Mouse (Mus musculus) ES-Bruce4 (cell line): Measurements from ENCODE around the gene Mfsd11. TPM values are rescaled to one million over a fixed set of nuclear protein-coding genes. Genes with fewer than 3 reads are reported as not detected.
A peak's percentile ranks its signal among the peaks of the same experiment; 100 is the strongest.
"Not testable (repeated sequence)": the region's sequence is repeated elsewhere in the genome, so short reads cannot be mapped to it uniquely, and the experiment has no call there.

ENCODE experiments used
- H3K27ac ChIP-seq: 2 replicates; pipeline ENCODE4 v1.5.1; 2012; ENCODE audit warnings: low read length, inconsistent platforms; ENCODE audit not compliant: insufficient read depth
- H3K27me3 ChIP-seq: 2 replicates; pipeline ENCODE4 v1.6.1; 2012; ENCODE audit warnings: mild to moderate bottlenecking, low read length, inconsistent platforms; ENCODE audit not compliant: control insufficient read depth, poor library complexity, insufficient read depth, severe bottlenecking
- H3K36me3 ChIP-seq: 2 replicates; pipeline ENCODE4 v1.6.1; 2012; ENCODE audit warnings: inconsistent platforms, mild to moderate bottlenecking, low read length, moderate library complexity; ENCODE audit not compliant: control insufficient read depth, poor library complexity, insufficient read depth, severe bottlenecking
- H3K4me1 ChIP-seq: one replicate; pipeline ENCODE4 v1.8.1; 2011; ENCODE audit warnings: low read length; ENCODE audit not compliant: control insufficient read depth, insufficient read depth
- H3K4me3 ChIP-seq: 2 replicates; pipeline ENCODE4 v1.5.1; 2011; ENCODE audit warnings: low read depth, mild to moderate bottlenecking, low read length
- H3K9ac ChIP-seq: 2 replicates; pipeline ENCODE4 v1.6.1; 2012; ENCODE audit warnings: low read depth, mild to moderate bottlenecking, inconsistent platforms; ENCODE audit not compliant: poor library complexity, severe bottlenecking
- H3K9me3 ChIP-seq: replicated peaks from 2 replicates; pipeline ENCODE4 v1.6.1; 2012; ENCODE audit warnings: mild to moderate bottlenecking, low read length, inconsistent platforms; ENCODE audit not compliant: control insufficient read depth, poor library complexity, insufficient read depth, severe bottlenecking
- CTCF ChIP-seq: IDR thresholded peaks from one replicate; pipeline ENCODE4 v1.8.1; 2011; ENCODE audit warnings: low read depth, low read length
- EP300 ChIP-seq: IDR thresholded peaks from 2 replicates; pipeline ENCODE4 v1.6.1; 2011; ENCODE audit warnings: low read depth, low read length; ENCODE audit not compliant: insufficient read depth
- POLR2A ChIP-seq: IDR thresholded peaks from one replicate; pipeline ENCODE4 v1.8.1; 2011; ENCODE audit warnings: low read length; ENCODE audit not compliant: insufficient read depth
- polyA plus RNA-seq: library from polyadenylated mRNA; stranded (reverse); fragments of >200 nt; gene quantifications from 2 replicates; pipeline ENCODE4 v1.2.4, GENCODE M21; 2011; ENCODE audit warnings: low read depth; ENCODE audit not compliant: missing spikeins, insufficient read depth, insufficient read length

Gene Mfsd11
- polyA plus RNA-seq, 1 experiment, result 15.1 TPM

GRCm38 (mm10) chr11:116893532-116894442, 41.5 kb downstream of the Mfsd11 start:
- Histone ChIP-seq H3K27ac (peak overlapping the region; percentile 73), H3K4me3 (no peak overlapping the region), H3K36me3 (no peaks in the 10 kb centered on the region), H3K27me3 (no peaks in the 10 kb centered on the region), H3K4me1 (peaks cover 8% of the 10 kb centered on the region), H3K9me3 (no peaks in the 10 kb centered on the region), H3K9ac (no peak overlapping the region)
- TF ChIP-seq EP300 (peak; percentile 43; the same call in 1 of the 2 replicates), POLR2A (no peak), CTCF (no peak)

- H3K36me3 ChIP-seq, result no peaks in the 10 kb centered on the region
- H3K4me3 ChIP-seq, result no peak overlapping the region
- no peaks in the 10 kb centered on the region for H3K27me3 ChIP-seq
- no peak overlapping the region for H3K9ac ChIP-seq
- H3K27ac ChIP-seq, result no peak overlapping the region
- peaks cover 6% of the 10 kb centered on the region for H3K4me1 ChIP-seq
- TF ChIP-seq EP300 (no peak), POLR2A (no peak), CTCF (no peak)
- H3K9me3 ChIP-seq, result no peaks in the 10 kb centered on the region
These were observed 43.2 kb downstream of the Mfsd11 start for GRCm38 (mm10) chr11:116895402-116895801.

GRCm38 (mm10) chr11:116899247-116899646, 47.0 kb downstream of the Mfsd11 start:
- H3K9me3 ChIP-seq, result no peaks in the 10 kb centered on the region
- no peaks in the 10 kb centered on the region for H3K36me3 ChIP-seq
- TF ChIP-seq EP300 (no peak), POLR2A (no peak), CTCF (no peak)
- peaks cover 12% of the 10 kb centered on the region for H3K4me1 ChIP-seq
- H3K27me3 ChIP-seq, result no peaks in the 10 kb centered on the region
- H3K4me3 ChIP-seq, result no peak overlapping the region
- H3K27ac ChIP-seq, result no peak overlapping the region
- H3K9ac ChIP-seq, result no peak overlapping the region

GRCm38 (mm10) chr11:116902588-116902987, 50.3 kb downstream of the Mfsd11 start:
- not testable (repeated sequence) for H3K9ac ChIP-seq, H3K4me3 ChIP-seq, H3K9me3 ChIP-seq, H3K27me3 ChIP-seq, H3K36me3 ChIP-seq
- peak overlapping the region; percentile 74; the same call in 1 of the 2 replicates for H3K27ac ChIP-seq
- H3K4me1 ChIP-seq, result peaks cover 10% of the 10 kb centered on the region

GRCm38 (mm10) chr11:116905741-116906456, 53.7 kb downstream of the Mfsd11 start:
- peak overlapping the region; percentile 53 for H3K4me3 ChIP-seq
- no peak for TF ChIP-seq POLR2A
- no peak for TF ChIP-seq CTCF
- no peak for TF ChIP-seq EP300
- H3K36me3 ChIP-seq, result no peaks in the 10 kb centered on the region
- no peak overlapping the region; the same call in 1 of the 2 replicates for H3K27ac ChIP-seq
- H3K4me1 ChIP-seq, result peaks cover 9% of the 10 kb centered on the region
- H3K27me3 ChIP-seq, result no peaks in the 10 kb centered on the region
- H3K9ac ChIP-seq, result no peak overlapping the region
- H3K9me3 ChIP-seq, result no peaks in the 10 kb centered on the region

- no peaks in the 10 kb centered on the region for H3K9me3 ChIP-seq
- H3K4me1 ChIP-seq, result peaks cover 3% of the 10 kb centered on the region
- H3K27me3 ChIP-seq, result no peaks in the 10 kb centered on the region
- H3K4me3 ChIP-seq, result no peak overlapping the region
- no peak overlapping the region for H3K27ac ChIP-seq
- TF ChIP-seq POLR2A (no peak), EP300 (no peak), CTCF (no peak)
- no peaks in the 10 kb centered on the region for H3K36me3 ChIP-seq
- H3K9ac ChIP-seq, result no peak overlapping the region
These were observed 61.3 kb downstream of the Mfsd11 start for GRCm38 (mm10) chr11:116913573-116913972.
